Mouse (Mus musculus) R1 (cell line): ENCODE results near the gene Sh2b1.

ENCODE experiments used
- DNase-seq: peaks from one replicate; pipeline ENCODE4 v3.0.0-alpha.2; 2018; ENCODE audit warnings: low read depth, low spot score

Sh2b1 gene

GRCm38 (mm10) chr7:126474486-126474955, 703 bp downstream of the Sh2b1 start:
- no peak for DNase-seq

GRCm38 (mm10) chr7:126473470-126474086, 1.6 kb downstream of the Sh2b1 start:
- DNase-seq: no peak

DNA sequence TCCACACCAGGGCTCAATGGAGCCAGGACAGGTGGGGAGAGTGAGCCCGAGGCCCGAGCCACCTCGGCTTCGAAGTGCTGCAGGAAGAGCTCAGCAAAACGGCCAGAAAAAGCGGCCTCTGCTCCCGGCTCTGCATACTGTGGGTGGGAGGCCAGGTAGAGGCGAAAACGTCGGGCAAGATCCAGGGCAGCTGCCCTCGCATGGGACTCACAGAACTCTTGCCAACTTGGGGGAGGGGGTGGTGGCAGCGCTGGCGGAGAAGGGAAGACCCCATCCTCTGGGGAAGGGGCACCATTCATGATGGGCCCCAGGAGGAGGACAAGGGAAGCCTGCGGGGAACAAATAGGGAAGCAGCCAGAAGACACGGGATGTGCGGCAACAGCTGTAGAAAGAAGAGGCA, 2.5 kb downstream of the Sh2b1 start:
- DNase-seq: no peak

DNA sequence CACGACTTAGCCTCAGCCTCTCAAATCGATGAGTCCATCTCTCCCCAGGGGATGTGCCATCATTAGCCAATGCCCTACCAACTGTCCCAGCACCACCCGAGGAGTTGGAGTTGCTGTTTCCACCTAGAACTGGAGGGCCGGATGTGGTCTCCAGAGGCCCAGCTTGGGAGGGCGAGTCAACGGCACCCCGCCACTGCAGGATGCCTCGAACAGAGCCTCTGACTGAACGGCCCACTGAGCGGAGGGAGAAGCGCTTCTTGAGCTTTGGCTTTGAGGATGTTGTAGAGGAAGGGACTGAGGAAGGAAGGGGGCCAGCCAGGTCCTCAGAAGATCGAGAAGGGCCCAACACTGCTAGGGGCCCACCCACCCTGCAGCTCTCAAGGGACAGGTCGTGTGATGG, 2.9 kb downstream of the Sh2b1 start:
- no peak for DNase-seq

- DNase-seq: no peak
These were observed 3.4 kb downstream of the Sh2b1 start for GRCm38 (mm10) chr7:126471853-126472252.

GRCm38 (mm10) chr7:126471361-126471760, 3.9 kb downstream of the Sh2b1 start:
- DNase-seq: no peak

DNA sequence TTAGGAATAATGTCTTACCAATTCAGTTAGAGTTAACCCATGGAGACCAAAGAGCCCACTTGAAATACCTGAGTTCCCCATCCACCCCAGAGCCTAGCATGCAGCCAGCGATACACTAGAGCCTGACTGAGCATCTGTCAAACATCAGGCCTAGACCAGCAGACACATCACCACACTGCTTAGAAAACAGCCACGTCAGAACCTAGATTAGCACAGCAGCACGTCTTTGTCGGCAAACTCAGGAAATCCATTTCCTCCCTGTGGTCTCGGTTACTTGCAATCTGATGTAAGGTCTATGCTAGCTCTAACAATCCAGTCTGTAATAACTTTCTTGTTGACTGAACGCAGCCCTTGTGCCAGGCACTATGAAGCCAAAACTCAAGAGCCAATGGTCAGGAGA, 5.1 kb downstream of the Sh2b1 start:
- no peak for DNase-seq

GRCm38 (mm10) chr7:126467834-126468627, 7.2 kb downstream of the Sh2b1 start:
- no peak for DNase-seq

- peak; percentile 72 for DNase-seq
These were observed 8.0 kb downstream of the Sh2b1 start for GRCm38 (mm10) chr7:126467271-126467670.

- no peak for DNase-seq
These were observed 8.5 kb downstream of the Sh2b1 start for GRCm38 (mm10) chr7:126466707-126467106.

GRCm38 (mm10) chr7:126466116-126466515, 9.1 kb downstream of the Sh2b1 start:
- DNase-seq: no peak

DNA sequence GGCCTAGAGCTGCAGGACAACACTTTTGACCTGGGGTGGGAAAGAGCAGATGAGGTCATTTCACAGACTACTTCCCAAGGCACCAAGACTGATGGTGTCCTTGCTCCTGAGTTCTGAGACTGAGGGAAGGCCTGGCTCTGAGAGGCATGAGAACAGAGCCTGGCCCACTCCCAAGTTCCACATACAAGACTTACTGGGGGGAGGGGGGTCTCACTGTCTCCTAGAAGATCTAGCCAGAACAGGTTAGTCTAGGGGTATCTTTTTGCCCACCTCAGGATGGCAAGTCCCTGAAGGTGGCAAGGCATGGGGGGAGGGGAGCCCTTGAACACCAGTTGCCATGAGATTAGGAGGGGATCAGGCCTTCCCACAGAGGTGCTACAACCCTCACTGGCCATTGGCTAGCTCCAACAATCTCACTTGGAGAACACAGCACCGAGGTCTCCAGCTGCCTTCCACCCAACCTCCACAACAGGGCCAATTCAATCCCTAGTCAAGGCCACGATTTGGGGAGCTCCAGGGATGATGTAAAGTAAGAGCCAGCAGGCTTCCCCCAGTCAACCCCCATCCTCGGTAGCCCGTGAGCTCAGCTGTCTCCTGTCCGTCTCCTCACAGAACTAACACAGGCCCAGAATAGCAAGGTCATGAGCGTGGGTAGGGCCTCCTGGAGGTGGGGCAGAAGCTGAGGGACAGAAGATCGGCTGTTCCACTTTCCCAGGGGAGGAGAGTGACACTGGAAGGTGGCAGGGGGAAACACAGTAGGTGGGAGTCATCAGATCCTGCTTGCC, 9.8 kb downstream of the Sh2b1 start:
- no peak for DNase-seq

- DNase-seq: no peak
These were observed 10.4 kb downstream of the Sh2b1 start for GRCm38 (mm10) chr7:126464836-126465235.

GRCm38 (mm10) chr7:126464121-126464520, 11.1 kb downstream of the Sh2b1 start:
- no peak for DNase-seq

DNA sequence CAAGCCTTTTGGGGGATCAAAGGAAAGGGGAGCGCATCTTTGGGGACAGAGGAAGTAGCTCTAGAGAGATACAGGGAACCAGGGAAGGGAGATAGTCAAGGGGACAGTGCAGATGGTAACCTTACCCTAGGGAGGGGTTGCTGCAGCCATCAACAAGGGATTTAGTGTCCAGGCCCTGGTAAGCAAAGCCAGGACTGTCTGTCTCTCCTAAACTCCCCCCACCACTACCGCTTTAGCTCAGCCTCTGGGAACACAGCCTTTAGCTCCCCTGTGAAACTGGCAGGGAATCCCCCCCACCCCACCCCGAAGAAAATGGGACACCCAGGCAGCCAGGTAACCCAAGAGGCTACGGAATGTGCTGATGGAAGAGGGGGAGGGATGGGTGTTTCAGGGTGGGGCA, 11.7 kb downstream of the Sh2b1 start:
- DNase-seq: no peak

- no peak for DNase-seq
These were observed 12.2 kb downstream of the Sh2b1 start, which contains the start of gene Atp2a1 for GRCm38 (mm10) chr7:126463004-126463403. Gene Atp2a1, minus strand, starts transcription at chr7:126463108.

DNA sequence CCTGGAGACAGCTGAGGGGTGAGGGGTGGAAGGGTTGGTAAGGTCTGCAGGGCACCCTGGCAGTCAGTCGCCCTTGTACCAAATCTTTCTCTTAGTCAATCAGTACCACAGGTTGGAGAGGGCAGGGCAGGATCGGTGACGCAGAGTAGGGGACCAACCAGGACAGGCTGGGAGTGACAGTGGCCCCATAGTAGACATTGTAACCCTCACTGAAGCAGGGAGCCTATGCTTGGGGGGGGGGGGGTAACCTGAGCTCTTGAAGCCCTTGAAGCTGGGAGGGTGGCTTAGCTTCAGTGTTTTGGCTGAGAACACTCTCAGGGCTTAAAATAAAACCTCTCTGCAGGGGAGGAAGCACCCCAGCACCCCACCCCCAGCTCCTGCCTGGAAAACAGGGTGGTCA, 13.6 kb downstream of the Sh2b1 start:
- no peak for DNase-seq

GRCm38 (mm10) chr7:126460623-126461399, 14.4 kb downstream of the Sh2b1 start:
- no peak for DNase-seq

DNA sequence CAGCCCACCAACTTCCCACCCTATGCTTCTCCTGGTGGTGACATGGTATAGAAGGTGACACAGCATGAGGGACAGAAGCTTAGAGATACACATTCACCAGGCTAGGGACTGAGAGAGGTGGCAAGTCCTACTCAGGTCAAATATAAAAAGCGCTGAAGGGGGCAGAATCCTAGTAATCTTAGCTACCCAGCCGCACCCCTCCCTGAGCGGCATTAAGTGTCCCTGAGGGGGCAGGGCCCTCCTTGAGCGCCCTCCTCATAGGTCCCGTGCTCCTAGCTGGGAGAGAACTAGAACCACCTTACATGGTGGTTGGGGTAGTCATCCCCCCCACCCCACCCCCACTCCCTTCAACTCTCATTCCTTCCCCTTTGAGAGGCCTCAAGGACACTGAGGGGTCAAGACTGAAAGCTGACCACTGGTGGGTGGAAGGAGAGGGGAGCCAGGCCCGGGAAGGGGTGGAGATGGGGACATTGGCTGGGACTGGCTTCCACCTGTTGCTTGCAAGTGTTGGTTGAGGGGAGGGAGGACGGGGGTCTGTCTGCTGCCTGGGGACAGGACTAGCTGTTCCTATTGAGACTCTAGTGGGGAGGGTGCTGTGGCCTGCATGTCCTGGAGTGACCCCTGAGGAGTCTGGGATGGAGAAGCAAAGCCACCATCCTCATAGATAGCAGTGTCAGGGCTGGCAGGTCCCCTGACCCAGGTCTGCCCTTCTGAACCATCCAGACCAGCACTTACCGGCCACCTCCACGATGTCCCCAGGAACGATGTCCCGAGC, 16.2 kb downstream of the Sh2b1 start:
- no peak for DNase-seq

DNA sequence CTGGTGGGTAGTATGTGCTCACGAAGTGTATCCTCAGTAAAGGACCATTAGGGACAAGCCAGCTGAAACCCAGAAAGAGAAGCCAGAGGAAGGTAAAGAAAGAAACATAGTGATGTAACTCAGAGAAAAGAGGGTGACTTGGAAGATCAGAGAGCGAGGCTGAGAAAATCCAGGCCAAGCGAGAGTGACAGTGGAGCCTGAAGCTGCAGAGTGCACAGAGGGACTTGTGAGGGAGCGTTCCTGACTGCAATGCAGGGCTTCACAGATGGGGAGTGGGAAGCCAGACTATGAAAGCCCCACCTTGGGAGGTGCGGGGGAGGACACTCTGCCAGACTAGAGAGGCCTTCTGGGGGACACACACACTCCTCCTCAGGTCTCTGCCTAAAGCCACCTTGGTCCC, 17.0 kb downstream of the Sh2b1 start:
- DNase-seq: no peak
